Mouse (Mus musculus): ENCODE results near the gene Fpgs. TPM values are rescaled to one million over a fixed set of nuclear protein-coding genes. Genes with fewer than 3 reads are reported as not detected.

Gene Fpgs
- polyA plus RNA-seq, 1 experiment from 2014 or later = 20.3 TPM

DNA sequence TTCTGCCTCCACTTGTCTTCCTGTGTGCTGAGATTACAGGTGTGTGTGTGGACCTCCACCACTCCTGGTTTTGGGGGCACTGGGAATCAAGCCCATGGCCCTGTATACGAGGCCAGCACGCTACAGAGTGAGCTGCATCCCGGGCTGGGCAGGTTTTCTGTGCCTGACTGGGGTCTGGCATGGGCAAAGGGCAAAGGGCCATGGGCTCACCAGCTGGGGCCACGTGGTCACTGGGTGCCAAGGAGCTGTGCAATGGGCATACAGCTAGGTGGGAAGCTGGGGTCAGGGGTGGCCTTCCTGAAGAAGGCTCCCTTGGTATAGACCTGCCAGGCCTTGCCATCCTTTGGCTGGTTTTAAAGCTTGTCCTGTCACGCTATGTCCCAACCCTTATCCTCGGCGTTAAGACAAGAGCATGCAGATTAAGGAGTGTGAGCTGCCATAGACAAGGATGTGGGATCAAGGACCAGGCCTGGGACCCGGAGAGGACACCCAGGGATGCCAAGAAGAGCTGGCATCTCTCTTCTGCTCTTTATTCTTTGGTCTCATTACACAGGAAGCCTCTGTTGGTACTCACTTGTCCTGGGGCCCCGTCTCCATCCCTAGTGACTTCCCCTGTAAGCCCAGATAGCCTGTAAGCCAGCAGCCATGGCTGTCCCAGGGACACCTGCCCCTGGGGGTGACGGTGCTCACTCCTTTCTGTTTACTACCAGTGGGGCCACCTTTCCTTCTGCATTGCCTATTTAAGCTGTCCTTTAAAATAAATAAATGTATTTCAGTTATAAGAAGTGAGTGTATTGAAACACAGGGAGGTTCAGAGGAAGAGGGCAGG lies 69.5 kb downstream of the Fpgs start:
- no peak for ATAC-seq (ENCODE audit: insufficient number of reproducible peaks, low FRiP score)
- Histone ChIP-seq H3K27me3 (replicated peaks) (no peaks in the 10 kb centered on the region), H3K9ac (no peak overlapping the region), H3K4me3 (no peak overlapping the region), H3K36me3 (peaks cover 53% of the 10 kb centered on the region), H3K4me2 (no peak overlapping the region), H3K27ac (ENCODE audit: poor library complexity, severe bottlenecking) (peak overlapping the region; percentile 41; the same call in 1 of the 2 replicates), H3K4me1 (replicated peaks) (peaks cover 53% of the 10 kb centered on the region), H3K9me3 (replicated peaks) (no peaks in the 10 kb centered on the region)
- 78% methylated on average over 10 of the region's 10 CpGs for WGBS

DNA sequence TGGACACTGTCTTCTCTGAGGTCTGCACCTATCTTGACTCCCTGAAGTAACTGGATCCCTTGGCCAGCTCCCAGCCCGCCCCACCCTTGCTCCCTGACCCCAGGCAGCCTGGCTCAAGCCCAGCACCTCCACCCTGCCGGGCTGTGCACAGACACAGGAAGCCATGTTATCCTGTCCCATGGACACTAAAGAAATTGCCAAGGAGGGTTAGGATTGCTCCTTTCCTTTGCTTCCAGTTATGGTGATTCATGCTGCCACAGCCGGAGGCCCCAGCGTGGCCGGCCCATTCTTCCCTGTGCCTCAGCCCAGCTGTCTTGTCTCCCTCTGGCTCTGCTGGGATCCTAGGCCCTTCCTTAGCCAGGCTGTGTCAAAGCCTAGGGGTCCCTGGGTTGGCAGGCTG lies 70.3 kb downstream of the Fpgs start:
- H3K9ac ChIP-seq = no peak overlapping the region
- H3K4me1 ChIP-seq (replicated peaks) = peaks cover 55% of the 10 kb centered on the region
- 58% methylated on average over 5 of the region's 5 CpGs for WGBS

More for the DNA sequence above, 70.3 kb downstream of the Fpgs start:
- Histone ChIP-seq H3K27me3 (replicated peaks) (no peaks in the 10 kb centered on the region), H3K4me3 (no peak overlapping the region), H3K9me3 (replicated peaks) (no peaks in the 10 kb centered on the region), H3K27ac (ENCODE audit: poor library complexity, severe bottlenecking) (peak overlapping the region; percentile 63; the same call in 1 of the 2 replicates), H3K36me3 (peaks cover 53% of the 10 kb centered on the region), H3K4me2 (no peak overlapping the region)
- ATAC-seq (ENCODE audit: insufficient number of reproducible peaks, low FRiP score) = no peak

MicroRNAs encoded within 50 kb of the gene (microRNA counts, 519-probe panel; counts per million panel counts)
- microRNA mmu-miR-1954 (not detected), microRNA mmu-miR-2861 (not detected)

Small RNA genes lying within 50 kb of the gene (microRNA-seq; reads per million reads assigned to microRNA genes)
- gene Gm47291 (not detected), gene Mir1954 (not detected), gene Mir2861 (not detected), gene Mir3960 (not detected), gene Mir8093 (not detected)

Other genes with a start within 250 kb of the Fpgs start
- gene Fam102a, start 168.8 kb downstream of the Fpgs start, polyA plus RNA-seq (2016; fragmentation: Nextera tagmentation; extraction: Ambion mirVana) = 7.9 and 9.0 TPM in 2 replicates
- 68.0 and 71.5 TPM in 2 replicates for gene Dpm2, start 133.3 kb downstream of the Fpgs start, polyA plus RNA-seq (2016; fragmentation: Nextera tagmentation; extraction: Ambion mirVana)
- gene Pip5kl1, start 129.3 kb downstream of the Fpgs start, polyA plus RNA-seq (2016; fragmentation: Nextera tagmentation; extraction: Ambion mirVana) = 0.23 and 0.33 TPM in 2 replicates
- 0.18 and 0.24 TPM in 2 replicates for gene 9430097D07Rik, start 128.5 kb downstream of the Fpgs start, polyA plus RNA-seq (2016; fragmentation: Nextera tagmentation; extraction: Ambion mirVana)
- 45.6 and 47.2 TPM in 2 replicates for gene St6galnac4, start 117.0 kb downstream of the Fpgs start, polyA plus RNA-seq (2016; fragmentation: Nextera tagmentation; extraction: Ambion mirVana)
- gene St6galnac6, start 104.4 kb downstream of the Fpgs start, polyA plus RNA-seq (2016; fragmentation: Nextera tagmentation; extraction: Ambion mirVana) = 31.6 and 35.3 TPM in 2 replicates
- 285 and 294 TPM in 2 replicates for gene Ak1, start 82.4 kb downstream of the Fpgs start, polyA plus RNA-seq (2016; fragmentation: Nextera tagmentation; extraction: Ambion mirVana)
- 159 and 168 TPM in 2 replicates for gene Eng, start 57.5 kb downstream of the Fpgs start, polyA plus RNA-seq (2016; fragmentation: Nextera tagmentation; extraction: Ambion mirVana)
- 67.5 and 73.3 TPM in 2 replicates for gene Cdk9, start 8.9 kb upstream of the Fpgs start, polyA plus RNA-seq (2016; fragmentation: Nextera tagmentation; extraction: Ambion mirVana)
- gene Sh2d3c, start 16.9 kb upstream of the Fpgs start, polyA plus RNA-seq (2016; fragmentation: Nextera tagmentation; extraction: Ambion mirVana) = 35.4 and 36.0 TPM in 2 replicates
- not detected in 2 replicates for gene 6330409D20Rik, start 36.9 kb upstream of the Fpgs start, polyA plus RNA-seq (2016; fragmentation: Nextera tagmentation; extraction: Ambion mirVana)
- gene Tor2a, start 53.1 kb upstream of the Fpgs start, polyA plus RNA-seq (2016; fragmentation: Nextera tagmentation; extraction: Ambion mirVana) = 38.5 and 39.3 TPM in 2 replicates
- 0.09 and 0.24 TPM in 2 replicates for gene Ttc16, start 71.5 kb upstream of the Fpgs start, polyA plus RNA-seq (2016; fragmentation: Nextera tagmentation; extraction: Ambion mirVana)
- gene Ptrh1, start 71.6 kb upstream of the Fpgs start, polyA plus RNA-seq (2016; fragmentation: Nextera tagmentation; extraction: Ambion mirVana) = 4.2 and 5.2 TPM in 2 replicates
- gene Cfap157, start 80.3 kb upstream of the Fpgs start, polyA plus RNA-seq (2016; fragmentation: Nextera tagmentation; extraction: Ambion mirVana) = 0.63 and 0.98 TPM in 2 replicates
- 30.8 and 31.1 TPM in 2 replicates for gene Stxbp1, start 143.1 kb upstream of the Fpgs start, polyA plus RNA-seq (2016; fragmentation: Nextera tagmentation; extraction: Ambion mirVana)
- gene Fam129b, start 172.0 kb upstream of the Fpgs start, polyA plus RNA-seq (2016; fragmentation: Nextera tagmentation; extraction: Ambion mirVana) = 62.0 and 64.4 TPM in 2 replicates